Mouse (Mus musculus) cerebellum, adult 9-10 months (tissue): ENCODE measurements at regions not wholly inside any gene's neighbourhood (a gene's known extent, or its start where the extent isn't known, plus 50 kb on each side); places are given as distances from the start of the nearest gene placed in this dataset.
"Not testable (repeated sequence)": the region's sequence is repeated elsewhere in the genome, so short reads cannot be mapped to it uniquely, and the experiment has no call there.

ENCODE experiments used
- DNase-seq: peaks from one replicate; pipeline ENCODE4 v3.0.0; 2022

DNA sequence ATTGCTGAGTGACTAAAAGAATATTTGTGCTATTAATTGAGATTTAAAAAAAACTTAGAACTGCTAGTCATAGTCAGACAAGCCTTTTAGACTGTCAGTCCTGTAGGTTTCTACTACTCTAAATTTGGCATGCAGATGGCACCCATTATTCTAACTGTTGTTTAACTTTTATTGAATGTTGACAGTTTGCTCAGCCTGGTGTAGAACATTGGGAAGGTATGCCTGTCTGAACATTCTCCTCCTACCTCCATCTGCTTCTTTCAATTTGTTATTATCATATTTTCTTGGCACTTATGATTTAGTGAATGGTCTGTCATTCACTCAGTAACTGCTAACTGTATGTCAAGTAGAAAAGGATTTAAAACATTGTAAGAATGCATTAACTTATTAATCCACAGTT, 130.9 kb downstream of the Gmnc start:
- DNase-seq, result no peak

DNA sequence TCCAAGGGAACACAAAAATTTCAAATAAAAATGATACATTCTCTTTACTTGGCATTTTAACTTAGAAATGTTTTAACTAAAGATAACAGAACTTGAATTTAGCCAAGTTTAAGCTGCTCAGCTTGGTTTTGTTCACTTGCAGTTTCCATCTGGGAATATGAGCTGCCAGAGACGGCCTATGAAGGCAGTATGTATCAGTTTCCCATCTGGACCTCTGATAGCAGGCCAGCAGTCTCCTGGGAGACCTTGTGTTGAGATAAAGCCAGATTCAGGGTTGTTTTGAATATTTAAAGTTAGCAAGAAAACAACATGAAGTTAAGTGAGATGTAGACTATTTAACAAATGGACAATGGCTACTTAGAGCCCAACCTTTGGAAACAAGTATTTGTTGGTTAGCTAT, 142.3 kb downstream of the Gmnc start:
- DNase-seq, result no peak

DNA sequence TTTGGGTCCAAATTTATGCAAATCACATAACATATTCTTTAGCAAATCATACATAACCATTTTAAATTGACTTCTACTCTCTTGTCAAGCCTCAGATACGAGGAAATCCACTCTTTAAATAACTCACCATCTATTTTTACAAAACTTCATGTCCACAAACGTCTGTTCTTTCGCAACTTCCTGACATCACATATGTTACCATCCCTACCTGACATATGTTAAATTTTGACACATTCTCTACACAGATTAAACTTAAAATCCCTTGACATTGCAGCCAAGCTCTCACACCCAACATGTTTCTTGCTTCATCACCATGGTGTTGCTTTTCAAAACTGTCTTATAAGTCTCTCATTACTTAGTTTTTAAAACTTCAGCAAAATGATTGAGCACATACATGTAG, 164.4 kb downstream of the Gmnc start:
- DNase-seq, result no peak

DNA sequence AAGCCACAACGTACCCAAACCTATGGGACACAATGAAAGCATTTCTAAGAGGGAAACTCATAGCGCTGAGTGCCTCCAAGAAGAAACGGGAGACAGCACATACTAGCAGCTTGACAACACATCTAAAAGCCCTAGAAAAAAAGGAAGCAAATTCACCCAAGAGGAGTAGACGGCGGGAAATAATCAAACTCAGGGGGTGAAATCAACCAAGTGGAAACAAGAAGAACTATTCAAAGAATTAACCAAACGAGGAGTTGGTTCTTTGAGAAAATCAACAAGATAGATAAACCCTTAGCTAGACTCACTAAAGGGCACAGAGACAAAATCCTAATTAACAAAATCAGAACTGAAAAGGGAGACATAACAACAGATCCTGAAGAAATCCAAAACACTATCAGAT, 180.3 kb downstream of the Gmnc start:
- not testable (repeated sequence) for DNase-seq

DNA sequence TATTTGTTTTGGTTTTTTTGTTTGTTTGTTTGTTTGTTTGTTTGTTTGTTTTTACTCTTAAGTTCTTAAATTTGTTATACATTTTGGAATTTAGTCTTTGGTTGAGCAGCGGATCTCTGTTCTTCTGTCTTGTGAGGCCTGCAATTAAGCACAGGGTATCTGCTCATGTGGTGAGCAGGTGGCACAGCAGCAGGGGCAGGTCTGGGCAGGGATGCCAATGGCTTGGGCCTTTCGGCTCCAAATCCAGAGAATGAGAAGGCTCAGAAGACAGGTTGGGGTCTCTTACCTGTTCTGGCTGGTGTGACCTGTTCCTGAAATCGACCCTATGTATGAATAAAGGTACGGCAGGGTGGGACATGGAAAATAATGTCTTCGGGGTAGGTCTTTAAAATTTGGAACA, 186.0 kb downstream of the Gmnc start:
- DNase-seq, result no peak

DNA sequence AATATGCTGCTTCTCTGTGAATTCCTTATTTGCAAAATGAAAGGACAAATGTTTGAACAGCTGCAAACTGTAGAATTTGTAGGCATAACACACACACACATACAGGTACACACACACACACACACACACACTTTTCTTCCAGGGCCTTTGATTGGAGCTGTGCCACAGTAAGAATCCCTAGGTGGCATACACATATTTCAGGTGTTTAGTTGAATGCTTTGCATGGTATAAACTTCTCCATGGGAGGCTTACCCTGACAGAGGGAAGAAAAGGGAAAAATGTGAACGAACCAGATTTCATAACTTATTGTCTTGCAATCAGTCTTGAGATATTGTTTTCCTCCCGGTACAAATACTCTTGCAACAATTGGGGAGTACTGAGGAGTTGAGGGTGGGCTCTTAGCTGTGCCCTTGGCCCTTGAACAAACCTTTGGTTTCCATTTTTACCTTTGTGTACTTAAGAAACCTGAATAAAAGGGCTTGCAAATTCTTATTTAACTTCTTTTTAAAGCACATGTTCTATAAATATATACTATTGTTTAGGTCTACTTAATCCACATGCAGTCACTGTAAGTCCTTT, 204.3 kb downstream of the Gmnc start:
- DNase-seq, result no peak

DNA sequence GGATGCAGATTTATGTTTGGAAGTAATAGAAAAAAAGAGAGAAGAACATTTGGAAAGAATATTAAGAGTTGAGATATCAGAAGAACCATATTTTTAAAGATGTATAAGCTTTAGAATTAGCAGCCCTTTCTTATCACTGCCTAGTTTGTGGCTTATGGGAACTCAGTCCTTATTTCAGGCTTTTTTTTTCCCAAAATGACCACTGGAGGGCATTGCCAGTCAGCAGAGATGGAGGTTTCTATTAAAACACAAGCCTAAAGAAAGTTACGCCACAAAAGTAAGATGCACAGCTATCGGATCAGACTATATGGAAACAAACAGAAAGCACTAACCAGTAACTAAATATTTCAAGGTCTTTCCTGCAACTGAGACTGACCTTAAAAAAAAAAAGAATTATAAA, 200.8 kb downstream of the Il1rap start:
- DNase-seq, result peak; percentile 1
